Mouse (Mus musculus): ENCODE measurements around the gene Ccdc71. TPM values are rescaled to one million over a fixed set of nuclear protein-coding genes. Genes with fewer than 3 reads are reported as not detected.

Ccdc71 gene
- polyA plus RNA-seq, 1 experiment from 2014 or later, result 56.3 TPM

DNA sequence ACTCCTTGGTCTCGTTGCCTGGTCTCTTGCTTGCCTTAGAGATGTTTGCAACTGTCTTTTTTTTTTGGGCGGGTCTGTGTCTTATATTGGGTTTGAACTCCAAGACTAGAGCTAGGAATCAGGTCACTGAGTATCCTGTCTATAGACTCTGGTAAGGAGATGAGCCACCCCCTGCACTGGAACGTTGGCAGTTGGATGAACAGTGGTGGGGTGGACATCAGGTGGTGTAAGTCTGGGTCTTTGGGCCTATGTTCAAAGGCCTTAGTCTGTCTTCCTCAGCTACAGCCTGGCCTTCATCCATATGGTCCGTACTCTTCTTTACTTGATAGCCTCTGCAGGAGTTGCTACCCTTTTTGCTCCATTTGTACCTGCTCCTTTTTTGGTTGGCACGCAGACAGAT lies 1.3 kb downstream of the Ccdc71 start:
- 0 out of 2 replicates have a peak overlapping the region, but pooled peaks have one; percentile 92 for H3K27ac ChIP-seq
- peaks cover 21% of the 10 kb centered on the region for H3K4me1 ChIP-seq
- peak overlapping the region; percentile 90 for H3K4me3 ChIP-seq
- H3K4me2 ChIP-seq, result peak overlapping the region; percentile 69
- no peak overlapping the region for H3K9ac ChIP-seq
- no peak for ATAC-seq (ENCODE audit: insufficient number of reproducible peaks, low FRiP score, low TSS enrichment, low read depth)
- peaks cover 38% of the 10 kb centered on the region for H3K36me3 ChIP-seq
- H3K9me3 ChIP-seq, result no peaks in the 10 kb centered on the region
- H3K27me3 ChIP-seq, result no peaks in the 10 kb centered on the region
- WGBS, result 84% methylated on average over 5 of the region's 5 CpGs

GRCm38 (mm10) chr9:108462192-108462591 lies 1.9 kb downstream of the Ccdc71 start:
- Histone ChIP-seq H3K9ac (no peak overlapping the region), H3K4me2 (no peak overlapping the region)
- 88% methylated on average over 10 of the region's 10 CpGs for WGBS

GRCm38 (mm10) chr9:108463713-108464112 lies 3.4 kb downstream of the Ccdc71 start:
- Histone ChIP-seq H3K9me3 (no peaks in the 10 kb centered on the region), H3K27me3 (no peaks in the 10 kb centered on the region), H3K27ac (no peak overlapping the region), H3K36me3 (peaks cover 48% of the 10 kb centered on the region), H3K4me2 (no peak overlapping the region), H3K9ac (no peak overlapping the region), H3K4me3 (no peak overlapping the region), H3K4me1 (peaks cover 21% of the 10 kb centered on the region)
- WGBS, result 93% methylated on average over 9 of the region's 9 CpGs
- no peak for ATAC-seq (ENCODE audit: insufficient number of reproducible peaks, low FRiP score, low TSS enrichment, low read depth)

More at GRCm38 (mm10) chr9:108462192-108462591, 1.9 kb downstream of the Ccdc71 start:
- Histone ChIP-seq H3K4me3 (0 out of 2 replicates have a peak overlapping the region, but pooled peaks have one; percentile 90), H3K9me3 (no peaks in the 10 kb centered on the region), H3K4me1 (peaks cover 21% of the 10 kb centered on the region), H3K27ac (no peak overlapping the region), H3K36me3 (peaks cover 43% of the 10 kb centered on the region), H3K27me3 (no peaks in the 10 kb centered on the region)
- no peak for ATAC-seq (ENCODE audit: insufficient number of reproducible peaks, low FRiP score, low TSS enrichment, low read depth)

- no peak overlapping the region for H3K9ac ChIP-seq
- H3K4me3 ChIP-seq, result no peak overlapping the region
- peaks cover 48% of the 10 kb centered on the region for H3K36me3 ChIP-seq
- no peaks in the 10 kb centered on the region for H3K9me3 ChIP-seq
- H3K4me2 ChIP-seq, result no peak overlapping the region
- no peak for ATAC-seq (ENCODE audit: insufficient number of reproducible peaks, low FRiP score, low TSS enrichment, low read depth)
- H3K27me3 ChIP-seq, result no peaks in the 10 kb centered on the region
- WGBS, result 83% methylated on average over 2 of the region's 2 CpGs
- H3K27ac ChIP-seq, result no peak overlapping the region
- peaks cover 12% of the 10 kb centered on the region for H3K4me1 ChIP-seq
These were observed 5.9 kb downstream of the Ccdc71 start for GRCm38 (mm10) chr9:108466219-108466618.

- Histone ChIP-seq H3K9me3 (no peaks in the 10 kb centered on the region), H3K27ac (no peak overlapping the region), H3K36me3 (peaks cover 31% of the 10 kb centered on the region), H3K4me3 (no peak overlapping the region), H3K4me1 (no peaks in the 10 kb centered on the region), H3K27me3 (no peaks in the 10 kb centered on the region), H3K4me2 (no peak overlapping the region), H3K9ac (no peak overlapping the region)
- ATAC-seq (ENCODE audit: insufficient number of reproducible peaks, low FRiP score, low TSS enrichment, low read depth), result no peak
- WGBS, result 71% methylated on average over 5 of the region's 5 CpGs
These were observed 9.1 kb downstream of the Ccdc71 start for GRCm38 (mm10) chr9:108469430-108469829.

DNA sequence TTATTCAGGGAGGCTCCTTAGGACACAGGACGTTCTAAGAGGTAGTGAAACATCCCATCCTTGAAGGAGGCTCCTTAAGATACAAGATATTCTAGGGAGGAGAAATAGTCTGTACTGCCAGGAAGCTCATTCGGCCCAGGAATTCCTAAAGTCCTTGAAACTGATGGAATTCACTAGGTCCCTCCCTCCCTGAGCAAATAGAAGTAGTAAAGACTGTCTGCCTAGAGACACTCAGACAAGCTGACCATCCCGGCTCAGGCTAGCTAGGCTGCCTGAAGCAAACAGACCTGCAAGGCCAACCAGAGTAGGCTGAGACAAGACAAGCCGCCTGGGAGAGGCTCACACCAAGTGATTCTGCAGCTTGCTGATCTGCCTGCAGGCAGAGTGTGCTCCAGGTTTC lies 9.5 kb downstream of the Ccdc71 start:
- Histone ChIP-seq H3K27ac (no peak overlapping the region), H3K27me3 (no peaks in the 10 kb centered on the region), H3K4me3 (no peak overlapping the region), H3K36me3 (peaks cover 27% of the 10 kb centered on the region), H3K4me1 (no peaks in the 10 kb centered on the region), H3K4me2 (no peak overlapping the region), H3K9ac (no peak overlapping the region), H3K9me3 (no peaks in the 10 kb centered on the region)
- WGBS, result 70% methylated on average over 4 of the region's 4 CpGs
- no peak for ATAC-seq (ENCODE audit: insufficient number of reproducible peaks, low FRiP score, low TSS enrichment, low read depth)

DNA sequence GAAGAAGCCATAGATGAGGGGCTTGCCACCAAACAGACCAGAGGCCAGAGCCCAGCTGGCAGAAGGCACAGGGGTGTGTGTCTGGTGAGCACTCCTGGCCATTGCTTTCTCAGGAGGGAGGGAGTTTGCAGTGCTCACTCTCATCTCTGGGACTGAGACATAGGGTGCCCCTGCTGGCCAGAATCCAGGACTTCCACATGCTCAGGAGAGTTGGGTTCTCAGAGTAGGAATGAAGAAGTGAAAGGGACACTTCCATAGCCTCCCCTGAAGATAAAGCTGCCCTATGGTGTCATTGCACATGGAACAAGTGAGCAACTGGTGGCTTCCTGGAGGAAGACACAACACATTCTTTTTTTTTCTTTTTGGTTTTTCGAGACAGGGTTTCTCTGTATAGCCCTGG lies 14.2 kb downstream of the Ccdc71 start:
- Histone ChIP-seq H3K4me2 (no peak overlapping the region), H3K27ac (no peak overlapping the region), H3K4me3 (no peak overlapping the region), H3K9me3 (no peaks in the 10 kb centered on the region), H3K4me1 (peaks cover 6% of the 10 kb centered on the region), H3K36me3 (no peaks in the 10 kb centered on the region), H3K9ac (no peak overlapping the region), H3K27me3 (no peaks in the 10 kb centered on the region)
- 55% methylated on average over 1 of the region's 1 CpGs for WGBS
- no peak for ATAC-seq (ENCODE audit: insufficient number of reproducible peaks, low FRiP score, low TSS enrichment, low read depth)

GRCm38 (mm10) chr9:108478638-108479156 lies 18.4 kb downstream of the Ccdc71 start:
- Histone ChIP-seq H3K4me3 (peak overlapping the region; percentile 65), H3K4me1 (peaks cover 28% of the 10 kb centered on the region), H3K9ac (peak overlapping the region; percentile 33; the same call in 1 of the 2 replicates), H3K9me3 (no peaks in the 10 kb centered on the region), H3K27me3 (no peaks in the 10 kb centered on the region), H3K36me3 (peaks cover 28% of the 10 kb centered on the region), H3K4me2 (peak overlapping the region; percentile 53), H3K27ac (peak overlapping the region; percentile 92)
- WGBS, result under 1% methylated on average over 20 of the region's 20 CpGs
- peak; percentile 76; the same call in 1 of the 2 replicates for ATAC-seq (ENCODE audit: insufficient number of reproducible peaks, low FRiP score, low TSS enrichment, low read depth)

DNA sequence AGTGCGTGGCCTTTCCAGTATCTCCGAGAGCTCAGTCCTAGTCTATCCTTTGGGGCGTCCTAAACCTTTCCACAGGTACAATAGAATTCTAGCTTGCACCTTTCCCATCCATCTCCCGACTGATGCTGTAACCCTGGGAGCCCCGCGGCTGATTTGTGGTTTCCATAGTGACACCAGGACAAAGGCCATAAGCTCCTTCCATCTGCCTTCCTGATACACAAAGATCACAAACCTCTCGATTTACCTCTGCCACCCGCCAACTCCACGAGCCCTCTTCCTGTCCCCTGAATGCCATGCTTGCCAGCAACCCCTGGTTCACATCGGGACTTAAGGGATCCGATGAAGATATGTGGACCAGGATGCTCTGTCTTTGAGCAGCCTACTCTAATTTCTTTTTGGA lies 18.9 kb downstream of the Ccdc71 start:
- Histone ChIP-seq H3K4me1 (peaks cover 28% of the 10 kb centered on the region), H3K27me3 (no peaks in the 10 kb centered on the region), H3K9ac (no peak overlapping the region), H3K4me3 (peak overlapping the region; percentile 65), H3K27ac (peak overlapping the region; percentile 92), H3K9me3 (no peaks in the 10 kb centered on the region), H3K36me3 (peaks cover 33% of the 10 kb centered on the region), H3K4me2 (peak overlapping the region; percentile 85)
- no peak for ATAC-seq (ENCODE audit: insufficient number of reproducible peaks, low FRiP score, low TSS enrichment, low read depth)
- 41% methylated on average over 11 of the region's 11 CpGs for WGBS

- peak within 1 kb of the TSS; percentile 85 for H3K4me2 ChIP-seq
- H3K4me3 ChIP-seq, result peak within 1 kb of the TSS; percentile 65
- H3K27me3 ChIP-seq, result no peaks in the 10 kb centered on the region
- H3K9ac ChIP-seq, result peak within 1 kb of the TSS; percentile 65
- WGBS, result 7% methylated on average over 10 of the region's 10 CpGs
- peaks cover 28% of the 10 kb centered on the region for H3K4me1 ChIP-seq
- H3K27ac ChIP-seq, result peak within 1 kb of the TSS; percentile 92
- peaks cover 37% of the 10 kb centered on the region for H3K36me3 ChIP-seq
- peak; percentile 57; the same call in 1 of the 2 replicates for ATAC-seq (ENCODE audit: insufficient number of reproducible peaks, low FRiP score, low TSS enrichment, low read depth)
- H3K9me3 ChIP-seq, result no peaks in the 10 kb centered on the region
These were observed 19.5 kb downstream of the Ccdc71 start, which contains the start of gene Lamb2 for GRCm38 (mm10) chr9:108479721-108480351. Gene Lamb2, plus strand, starts transcription at chr9:108479736.

DNA sequence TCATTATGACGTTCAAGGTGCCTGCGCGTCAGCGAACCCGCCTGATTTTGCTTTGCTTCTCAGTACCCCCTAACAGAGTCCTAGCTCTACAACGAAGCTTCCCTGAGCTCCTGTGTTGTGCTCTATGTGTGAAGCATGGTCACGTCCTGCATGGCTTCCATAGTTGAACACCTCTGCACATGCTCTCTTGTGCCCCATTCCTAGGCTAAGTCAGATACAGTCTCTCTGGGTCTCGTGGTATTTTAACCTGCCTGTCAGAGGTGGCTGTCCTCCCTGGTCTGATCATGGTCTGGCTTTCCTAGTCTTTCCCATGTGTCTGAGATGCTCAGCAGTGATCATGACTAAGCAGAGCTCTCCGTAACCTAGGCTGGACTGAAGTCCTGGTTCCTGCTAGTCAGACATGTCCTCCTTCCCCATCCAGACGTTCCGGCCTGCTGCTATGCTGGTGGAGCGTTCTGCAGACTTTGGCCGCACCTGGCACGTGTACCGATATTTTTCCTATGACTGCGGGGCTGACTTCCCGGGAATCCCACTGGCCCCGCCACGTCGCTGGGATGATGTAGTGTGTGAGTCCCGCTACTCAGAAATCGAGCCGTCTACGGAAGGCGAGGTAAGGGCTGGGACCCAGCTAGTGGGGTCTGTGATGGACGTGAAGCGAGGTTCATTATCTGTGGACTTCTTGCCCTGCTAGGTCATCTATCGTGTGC lies 20.6 kb downstream of the Ccdc71 start:
- Histone ChIP-seq H3K9ac (no peak overlapping the region), H3K9me3 (no peaks in the 10 kb centered on the region), H3K4me3 (peak overlapping the region; percentile 65), H3K27ac (no peak overlapping the region), H3K27me3 (no peaks in the 10 kb centered on the region), H3K4me1 (peaks cover 28% of the 10 kb centered on the region), H3K4me2 (peak overlapping the region; percentile 85), H3K36me3 (peaks cover 49% of the 10 kb centered on the region)
- 88% methylated on average over 28 of the region's 28 CpGs for WGBS
- ATAC-seq (ENCODE audit: insufficient number of reproducible peaks, low FRiP score, low TSS enrichment, low read depth), result no peak

Data from limb, embryonic 15.5 days (tissue).